Mouse (Mus musculus) spleen, embryonic (tissue): Measurements from ENCODE around the gene Nxpe4.

Experiments used
- CTCF ChIA-PET: fragments of 350-600 bp; sonication (Branson Sonifier 250); formaldehyde crosslinking; loops from one replicate; lab custom pipeline; 2022; lab: Charles Lee

Nxpe4 gene

GRCm38 (mm10) chr9:48315825-48316224, 154.0 kb downstream of the Nxpe4 start:
- CTCF ChIA-PET: no interaction called here

DNA sequence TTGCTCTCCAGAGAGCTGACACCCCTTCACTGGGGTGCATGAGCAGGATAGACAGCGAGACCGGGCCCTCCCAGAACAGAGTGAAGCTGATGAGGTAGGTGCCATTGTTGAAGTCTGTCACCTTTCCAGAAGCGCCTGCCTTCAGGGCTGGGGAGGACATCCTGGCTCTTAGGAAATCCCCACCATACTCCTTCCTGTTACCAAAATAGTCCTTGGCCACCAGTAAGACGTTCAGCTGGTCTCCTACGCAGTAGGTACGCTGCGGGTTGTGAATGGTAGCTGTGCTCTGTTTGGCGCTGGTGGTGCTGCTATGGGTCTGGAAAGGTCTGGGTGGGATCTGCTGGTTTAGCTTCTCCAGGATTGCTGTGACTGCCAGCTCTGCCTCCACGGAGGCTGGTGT, 164.5 kb downstream of the Nxpe4 start:
- CTCF ChIA-PET: no interaction called here

GRCm38 (mm10) chr9:48329597-48329996, 167.8 kb downstream of the Nxpe4 start:
- CTCF ChIA-PET: no interaction called here

DNA sequence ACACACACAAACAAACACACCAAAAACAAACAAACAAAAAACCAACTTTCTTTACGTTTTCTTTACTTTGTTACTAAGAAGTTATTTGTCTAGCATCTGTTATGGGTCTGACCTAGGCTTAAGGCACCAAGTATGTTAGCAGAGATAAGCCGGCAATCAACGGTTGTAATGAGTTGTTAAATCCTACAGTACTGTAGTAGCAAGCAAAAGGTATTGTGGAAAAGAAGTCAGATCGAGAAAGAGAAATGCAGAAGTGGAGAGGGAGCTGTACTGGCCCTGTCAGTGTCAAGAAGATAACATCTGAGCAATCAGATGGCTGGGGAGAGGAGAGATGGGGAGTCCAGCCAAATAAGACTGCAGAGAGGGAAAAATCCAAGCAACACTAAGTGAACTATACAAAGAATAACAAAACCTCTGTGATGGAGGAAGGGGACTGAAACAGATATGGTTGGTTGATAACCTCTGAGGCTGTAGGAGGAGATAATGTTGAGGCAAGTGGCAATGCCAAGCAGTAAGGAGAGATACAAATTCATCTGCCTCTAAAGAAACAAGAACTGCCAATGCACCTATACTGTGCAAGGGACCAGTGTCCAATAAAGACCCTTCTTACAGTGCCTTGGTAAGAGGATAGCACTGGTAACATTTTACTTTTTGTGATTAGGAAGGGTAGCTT, 177.1 kb downstream of the Nxpe4 start:
- CTCF ChIA-PET: no interaction called here

DNA sequence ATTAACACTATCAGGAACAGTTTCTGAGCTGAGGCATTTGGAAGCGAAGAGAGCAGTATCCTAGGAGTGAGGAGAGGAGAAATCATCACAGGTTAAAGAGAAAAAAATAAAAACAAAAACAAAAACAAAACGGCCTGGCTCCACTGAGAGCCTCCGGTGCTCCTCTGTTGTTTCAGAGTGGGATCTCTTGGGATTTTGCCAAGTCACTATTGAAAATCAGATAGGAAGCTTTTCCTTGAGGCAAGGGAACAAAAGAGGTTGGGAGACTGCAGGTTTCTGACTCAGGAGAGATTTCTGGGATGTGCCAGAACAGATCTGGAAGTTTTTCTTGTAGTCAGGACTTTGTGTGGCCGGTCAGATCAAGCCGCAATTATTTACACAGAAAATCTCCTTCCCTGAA, 177.7 kb downstream of the Nxpe4 start:
- CTCF ChIA-PET: no interaction called here

- CTCF ChIA-PET: no interaction called here
These were observed 179.0 kb downstream of the Nxpe4 start for GRCm38 (mm10) chr9:48340708-48341380.

DNA sequence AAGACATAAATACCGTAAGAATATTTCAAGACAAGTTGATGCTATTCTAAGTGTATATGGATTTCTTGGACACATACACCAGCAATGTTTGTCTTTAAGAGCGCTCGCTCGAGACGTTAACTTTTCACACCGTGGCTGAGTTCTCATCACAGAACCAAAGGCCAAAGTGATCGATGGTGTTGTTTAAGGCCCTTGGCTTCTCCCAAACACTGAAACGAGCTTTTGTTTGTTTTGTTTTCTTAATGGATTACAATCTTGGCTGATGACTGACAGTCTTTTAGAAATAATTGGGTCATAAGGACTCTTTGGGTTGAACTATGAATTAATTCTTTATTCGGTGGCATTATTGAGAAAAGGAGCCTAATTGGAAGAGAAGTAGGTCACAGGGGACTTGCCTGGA, 183.6 kb downstream of the Nxpe4 start:
- CTCF ChIA-PET: no interaction called here

DNA sequence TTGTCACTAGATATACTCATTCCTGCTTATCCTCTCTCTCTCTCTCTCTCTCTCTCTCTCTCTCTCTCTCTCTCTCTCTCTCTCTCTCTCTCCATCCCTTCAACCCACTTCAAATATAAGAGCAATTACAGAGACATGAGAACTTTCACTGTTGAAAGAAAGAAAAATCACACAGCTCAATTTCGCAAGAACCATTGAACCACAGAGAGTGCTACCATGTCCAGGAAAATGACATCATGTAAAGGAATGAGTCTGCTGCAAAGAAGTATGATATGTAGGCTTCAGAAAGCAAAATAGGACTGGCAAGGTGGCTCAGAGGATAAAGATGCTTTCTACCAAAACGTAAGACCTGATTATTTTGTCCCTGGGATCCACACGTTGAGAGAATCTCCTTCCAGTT, 184.0 kb downstream of the Nxpe4 start:
- CTCF ChIA-PET: no interaction called here

- CTCF ChIA-PET: interaction anchor here (0.6 kb wide), 1 partner anchor 68 kb away, joined by 3 read pairs; no protein-coding TSS in a partner anchor
These were observed 191.4 kb downstream of the Nxpe4 start, which contains the start of gene Nxpe2 for GRCm38 (mm10) chr9:48353148-48353698. Nxpe2 (minus strand) TSS chr9:48353454.

DNA sequence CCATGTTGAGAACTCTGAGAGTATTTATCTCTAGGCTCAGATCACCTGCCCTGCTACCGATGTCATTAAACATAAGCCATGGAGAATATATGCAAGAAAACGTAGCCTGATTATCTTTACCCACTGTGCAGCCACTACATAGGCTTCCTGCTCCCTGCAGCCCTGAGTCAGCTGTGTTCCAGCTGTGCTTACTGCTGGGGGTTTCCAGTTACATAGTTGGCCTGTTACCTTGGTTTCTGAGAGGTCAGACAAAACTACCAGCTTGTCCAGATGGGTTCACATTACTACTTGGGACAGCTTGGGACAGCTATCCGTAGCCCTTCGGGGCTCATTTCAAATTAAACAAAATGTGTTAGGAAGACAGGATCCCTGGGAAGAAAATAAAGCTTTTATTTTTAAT, 192.3 kb downstream of the Nxpe4 start:
- CTCF ChIA-PET: interaction anchor here (0.7 kb wide), 1 partner anchor 336 kb away, joined by 3 read pairs; no protein-coding TSS in a partner anchor

DNA sequence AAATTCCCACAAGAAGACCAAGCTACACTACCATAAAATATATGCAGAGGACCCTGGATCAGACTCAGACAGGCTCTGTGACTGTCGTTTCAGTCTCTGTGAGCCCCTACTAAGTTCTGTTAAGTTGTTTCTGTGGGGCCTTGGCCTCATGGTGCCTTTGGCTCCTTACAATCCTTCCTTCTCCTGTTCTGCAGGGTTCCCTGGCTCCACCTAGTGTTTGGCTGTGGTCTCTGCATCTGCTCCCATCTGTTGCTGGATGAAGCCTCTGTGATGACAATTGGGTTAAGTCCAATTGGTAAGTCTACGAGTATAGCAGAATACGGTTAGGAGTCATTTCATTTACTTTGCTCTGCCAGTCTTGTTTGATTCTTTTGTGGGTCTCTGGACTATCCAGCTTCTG, 193.0 kb downstream of the Nxpe4 start:
- CTCF ChIA-PET: interaction anchor here (0.5 kb wide), 1 partner anchor 19 kb away, joined by 8 read pairs; no protein-coding TSS in a partner anchor

- CTCF ChIA-PET: no interaction called here
These were observed 195.3 kb downstream of the Nxpe4 start for GRCm38 (mm10) chr9:48357097-48357496.

GRCm38 (mm10) chr9:48360826-48361225, 199.0 kb downstream of the Nxpe4 start:
- CTCF ChIA-PET: no interaction called here

DNA sequence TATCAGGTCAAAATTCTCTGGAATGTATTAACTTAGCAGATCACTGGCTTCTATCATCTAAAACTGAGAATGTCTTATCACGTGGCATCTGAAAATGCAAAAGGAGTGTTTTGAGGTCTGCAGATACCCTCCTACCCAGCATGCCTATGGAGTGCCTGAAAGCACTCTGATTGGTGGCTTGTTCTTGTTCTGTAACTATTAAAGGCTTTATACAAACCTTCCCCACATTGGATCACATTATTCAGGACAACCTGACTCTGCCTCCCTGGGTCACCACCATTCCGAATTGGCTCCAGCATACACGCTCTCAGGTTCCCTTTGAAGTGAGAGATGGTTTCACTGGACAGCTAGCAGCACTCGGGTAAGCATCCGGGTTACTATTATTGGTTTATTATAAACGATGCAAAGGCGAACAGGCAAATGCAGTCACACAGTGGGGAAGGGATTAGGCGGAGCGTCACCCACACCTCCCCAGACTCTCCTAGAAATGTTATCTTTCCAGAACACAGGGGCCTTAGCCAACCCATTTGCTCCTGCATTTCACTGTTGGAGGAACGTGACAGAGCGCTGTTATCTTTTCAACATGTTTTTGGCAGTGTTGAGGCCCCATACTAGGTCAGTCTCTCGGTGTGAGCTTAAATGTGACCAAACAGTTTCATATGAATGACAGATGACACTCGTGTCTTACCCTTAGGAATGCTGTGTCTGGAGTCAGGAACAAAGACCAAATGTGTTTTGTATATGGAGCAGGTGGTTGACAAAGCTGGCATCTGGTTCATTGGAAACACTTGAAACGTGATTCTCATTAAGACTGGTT, 200.2 kb downstream of the Nxpe4 start:
- CTCF ChIA-PET: no interaction called here

DNA sequence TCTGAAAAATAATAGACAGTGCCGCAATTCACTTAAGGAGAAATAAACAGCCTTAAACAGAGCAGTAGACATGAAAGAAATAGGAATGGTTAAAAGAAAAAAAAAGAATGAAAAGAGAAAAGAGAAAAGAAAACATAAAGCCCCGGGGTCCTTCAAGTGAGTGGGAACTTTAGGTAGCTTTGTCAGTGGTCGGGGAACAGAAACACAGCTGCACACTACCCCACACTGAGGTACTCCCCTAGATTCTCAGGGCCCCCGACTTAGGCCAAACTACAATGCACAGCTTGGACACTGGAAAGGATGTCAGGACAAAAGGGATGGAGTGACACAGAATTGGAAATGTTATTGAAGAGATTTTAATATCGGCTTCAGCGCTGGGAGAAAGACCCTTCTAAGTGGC, 200.9 kb downstream of the Nxpe4 start:
- CTCF ChIA-PET: no interaction called here

DNA sequence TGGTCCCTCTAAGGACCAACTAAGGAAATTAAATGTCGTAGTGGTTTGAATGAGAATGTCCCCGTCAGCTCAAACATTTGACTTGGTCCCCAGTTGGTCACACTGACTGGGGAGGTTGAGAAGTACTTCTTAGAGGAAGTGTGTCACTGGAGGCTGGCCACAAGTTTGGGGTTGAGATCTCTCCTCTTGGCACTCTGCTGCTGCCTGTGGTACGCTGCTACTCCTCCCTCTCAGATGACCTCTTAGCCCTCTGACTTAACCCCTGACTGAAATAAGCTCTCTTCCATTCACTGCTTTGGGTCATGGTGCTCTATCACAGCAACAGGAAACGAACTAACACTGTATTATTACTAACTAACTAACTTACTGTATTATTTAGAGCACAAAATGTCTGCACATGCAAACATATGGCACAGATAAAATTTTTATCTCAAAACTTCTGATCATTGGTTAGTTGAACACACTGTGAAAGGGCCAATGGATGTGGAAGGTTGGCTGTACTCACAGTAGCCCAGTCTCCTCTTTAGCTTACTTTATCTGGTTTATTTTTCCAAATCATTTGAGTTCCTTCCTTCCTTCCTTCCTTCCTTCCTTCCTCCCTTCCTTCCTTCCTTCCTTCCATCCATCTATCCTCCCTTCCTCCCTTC, 211.5 kb downstream of the Nxpe4 start:
- CTCF ChIA-PET: interaction anchor here (0.6 kb wide), 1 partner anchor 18 kb away, joined by 8 read pairs; no protein-coding TSS in a partner anchor

DNA sequence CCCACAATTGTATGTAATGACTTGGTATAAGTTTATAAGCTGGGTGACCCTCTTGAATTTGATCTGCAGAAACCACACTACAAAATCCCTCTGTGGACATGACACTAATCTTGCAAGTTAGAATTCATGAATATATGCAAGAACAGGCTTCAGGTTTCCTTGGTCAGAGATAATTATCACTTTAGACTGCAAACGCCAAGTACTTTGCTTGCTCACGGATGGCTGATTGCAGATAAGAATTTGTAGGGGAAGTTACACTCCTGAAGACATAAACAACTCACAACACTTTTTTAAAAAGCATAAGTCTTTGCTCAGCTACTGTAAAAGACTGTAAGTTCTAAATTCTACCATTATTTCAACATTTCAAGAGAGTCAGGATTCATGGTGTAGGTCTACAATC, 212.5 kb downstream of the Nxpe4 start:
- CTCF ChIA-PET: no interaction called here

GRCm38 (mm10) chr9:48388451-48388850, 226.6 kb downstream of the Nxpe4 start:
- CTCF ChIA-PET: interaction anchor here (0.5 kb wide), 1 partner anchor 46 kb away, joined by 3 read pairs; no protein-coding TSS in a partner anchor

DNA sequence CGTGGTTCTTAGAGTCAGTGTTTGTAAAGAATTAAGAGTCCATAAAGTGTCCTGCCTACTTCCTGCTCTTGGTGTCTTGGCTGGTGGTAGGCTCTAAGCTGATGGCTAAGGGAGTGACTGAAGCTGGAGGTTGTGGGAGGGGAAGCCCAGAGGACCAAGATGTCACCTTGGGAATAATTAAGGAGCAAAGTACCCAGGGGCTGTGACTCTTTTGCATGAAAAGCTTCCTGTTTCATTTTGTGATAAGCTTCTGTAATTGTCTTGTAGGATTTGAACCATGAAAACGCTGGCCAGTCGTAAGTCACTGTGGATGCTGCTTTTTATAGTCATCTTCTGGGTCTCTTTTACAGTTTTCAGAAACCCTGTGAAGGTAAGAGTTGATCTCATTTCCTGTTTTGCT, 228.2 kb downstream of the Nxpe4 start:
- CTCF ChIA-PET: interaction anchor here (0.5 kb wide), 1 partner anchor 28 kb away, joined by 3 read pairs; no protein-coding TSS in a partner anchor

DNA sequence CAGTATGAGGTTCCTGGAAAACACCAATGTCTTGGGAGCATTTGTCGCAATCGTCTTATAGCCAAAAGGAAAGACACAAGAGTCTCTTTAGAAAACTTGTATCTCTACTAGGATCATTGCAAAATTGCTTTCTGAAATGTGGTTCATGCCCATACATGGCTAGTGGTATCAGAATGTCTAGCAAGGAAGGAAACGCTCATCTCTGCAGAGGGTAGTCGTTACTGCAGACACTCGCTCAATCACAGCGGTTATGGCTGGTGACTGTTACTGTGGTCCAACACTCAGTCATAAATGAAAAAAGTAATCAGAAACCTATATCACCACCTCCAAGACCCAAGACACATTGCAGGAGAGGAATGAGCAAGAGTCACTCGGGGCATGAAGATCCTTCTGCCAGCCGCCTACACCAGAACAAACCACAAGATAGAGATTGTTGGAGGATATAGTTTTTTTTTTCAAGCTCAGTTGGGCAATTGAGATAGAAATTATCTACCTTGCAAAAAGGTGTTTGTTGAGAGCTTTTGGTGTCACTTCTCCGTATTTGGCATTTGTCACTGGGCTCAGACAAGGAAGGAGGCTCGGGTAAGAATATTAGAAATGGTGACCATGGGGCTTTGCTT, 241.9 kb downstream of the Nxpe4 start:
- CTCF ChIA-PET: interaction anchor here (0.5 kb wide), 1 partner anchor 28 kb away, joined by 5 read pairs; no protein-coding TSS in a partner anchor

DNA sequence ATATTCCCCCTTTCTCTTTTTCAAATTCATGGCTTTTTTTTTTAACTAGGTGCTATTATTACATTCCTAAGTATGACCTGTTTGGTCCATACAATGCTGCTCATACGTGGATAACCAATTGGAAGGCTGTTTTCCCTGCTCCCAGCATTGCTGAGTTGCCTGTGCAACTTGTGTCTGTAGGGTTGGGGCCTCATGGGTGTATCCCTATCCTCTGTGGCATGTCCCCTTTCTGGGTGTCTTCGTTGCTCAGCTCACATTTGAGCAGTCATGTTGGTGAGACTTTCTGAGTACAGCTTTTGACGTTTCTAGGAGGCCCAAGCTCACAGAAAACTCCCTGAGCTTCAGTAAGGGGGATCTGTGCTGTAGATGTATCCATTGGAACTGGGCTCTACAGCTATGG, 242.9 kb downstream of the Nxpe4 start:
- CTCF ChIA-PET: interaction anchor here (0.6 kb wide), 1 partner anchor 10 kb away, joined by 4 read pairs; no protein-coding TSS in a partner anchor
